Mouse (Mus musculus) erythroblast, embryonic 14.5 days (primary cell): ENCODE results near the gene Fam187a. TPM values are rescaled to one million over a fixed set of nuclear protein-coding genes. Genes with fewer than 3 reads are reported as not detected.

Experiments used
- H3K27me3 ChIP-seq: 2 replicates; pipeline ENCODE4 v1.6.1; 2012; ENCODE audit warnings: inconsistent platforms; ENCODE audit not compliant: control insufficient read depth
- H3K36me3 ChIP-seq: 2 replicates; pipeline ENCODE4 v1.6.1; 2012; ENCODE audit warnings: mild to moderate bottlenecking, inconsistent platforms; ENCODE audit not compliant: control insufficient read depth
- H3K4me1 ChIP-seq: 2 replicates; pipeline ENCODE4 v1.6.1; 2012; ENCODE audit warnings: inconsistent platforms; ENCODE audit not compliant: control insufficient read depth
- H3K4me3 ChIP-seq: replicated peaks from 2 replicates; pipeline ENCODE3; 2012; ENCODE audit warnings: moderate library complexity, mild to moderate bottlenecking, inconsistent platforms
- H3K9me3 ChIP-seq: 2 replicates; pipeline ENCODE4 v1.6.1; 2012; ENCODE audit warnings: low read length, inconsistent platforms, mixed read lengths; ENCODE audit not compliant: control insufficient read depth
- GATA1 ChIP-seq: IDR thresholded peaks from 2 replicates; pipeline ENCODE4 v1.6.1; 2012; ENCODE audit warnings: low read length, inconsistent platforms, mixed read lengths
- TAL1 ChIP-seq: IDR thresholded peaks from 3 replicates; pipeline ENCODE4 v1.6.1; 2012; ENCODE audit warnings: low read length, inconsistent platforms, mixed read lengths
- polyA plus RNA-seq: library from polyadenylated mRNA; stranded (reverse); fragments of >175 nt; gene quantifications from 2 replicates; pipeline ENCODE4 v1.2.3, GENCODE M21; 2012

Fam187a gene
- not detected in 2 replicates for polyA plus RNA-seq

GRCm38 (mm10) chr11:102884616-102885219 lies at the start of gene Fam187a:
TSS of gene Fam187a (plus strand) at chr11:102885169.
- Histone ChIP-seq H3K27me3 (peaks cover 42% of the 10 kb centered on the region), H3K36me3 (peaks cover 32% of the 10 kb centered on the region), H3K9me3 (no peaks in the 10 kb centered on the region), H3K4me3 (no peak within 1 kb of the TSS), H3K4me1 (peaks cover 58% of the 10 kb centered on the region)
- TF ChIP-seq TAL1 (no peak), GATA1 (no peak)

- no peaks in the 10 kb centered on the region for H3K4me1 ChIP-seq
- TF ChIP-seq GATA1 (no peak), TAL1 (no peak)
- no peaks in the 10 kb centered on the region for H3K9me3 ChIP-seq
- H3K4me3 ChIP-seq = no peak within 1 kb of the TSS
- H3K36me3 ChIP-seq = peaks cover 42% of the 10 kb centered on the region
- H3K27me3 ChIP-seq = peaks cover 12% of the 10 kb centered on the region; the same call in 1 of the 2 replicates
These were observed 49.4 kb upstream of the Fam187a start, which contains the start of gene Higd1b for GRCm38 (mm10) chr11:102835549-102835948. TSS of gene Higd1b (plus strand) at chr11:102835849.

- no peak overlapping the region for H3K4me3 ChIP-seq
- H3K36me3 ChIP-seq = peaks cover 48% of the 10 kb centered on the region
- no peaks in the 10 kb centered on the region for H3K4me1 ChIP-seq
- no peaks in the 10 kb centered on the region for H3K9me3 ChIP-seq
- TF ChIP-seq GATA1 = no peak
- TF ChIP-seq TAL1 = no peak
- peaks cover 7% of the 10 kb centered on the region; the same call in 1 of the 2 replicates for H3K27me3 ChIP-seq
These were observed 48.8 kb upstream of the Fam187a start for GRCm38 (mm10) chr11:102836146-102836545.

- Histone ChIP-seq H3K4me1 (no peaks in the 10 kb centered on the region), H3K4me3 (no peak overlapping the region), H3K27me3 (peaks cover 6% of the 10 kb centered on the region; the same call in 1 of the 2 replicates), H3K36me3 (peaks cover 60% of the 10 kb centered on the region), H3K9me3 (no peaks in the 10 kb centered on the region)
- TF ChIP-seq TAL1 (no peak), GATA1 (no peak)
These were observed 47.6 kb upstream of the Fam187a start for GRCm38 (mm10) chr11:102837385-102837784.

- Histone ChIP-seq H3K4me3 (no peak overlapping the region), H3K36me3 (peaks cover 67% of the 10 kb centered on the region), H3K4me1 (no peaks in the 10 kb centered on the region), H3K27me3 (peaks cover under 1% of the 10 kb centered on the region; the same call in 1 of the 2 replicates), H3K9me3 (no peaks in the 10 kb centered on the region)
- TF ChIP-seq GATA1 = no peak
- TF ChIP-seq TAL1 = no peak
These were observed 46.8 kb upstream of the Fam187a start for GRCm38 (mm10) chr11:102838126-102838525.

- Histone ChIP-seq H3K9me3 (no peaks in the 10 kb centered on the region), H3K27me3 (no peaks in the 10 kb centered on the region), H3K4me3 (no peak overlapping the region), H3K36me3 (peaks cover 73% of the 10 kb centered on the region), H3K4me1 (no peaks in the 10 kb centered on the region)
- TF ChIP-seq TAL1 (no peak), GATA1 (no peak)
These were observed 46.3 kb upstream of the Fam187a start for GRCm38 (mm10) chr11:102838616-102839150.

- H3K4me3 ChIP-seq = no peak overlapping the region
- H3K9me3 ChIP-seq = no peaks in the 10 kb centered on the region
- peaks cover 100% of the 10 kb centered on the region for H3K36me3 ChIP-seq
- TF ChIP-seq TAL1 (no peak), GATA1 (no peak)
- no peaks in the 10 kb centered on the region for H3K4me1 ChIP-seq
- H3K27me3 ChIP-seq = no peaks in the 10 kb centered on the region
These were observed 39.0 kb upstream of the Fam187a start for GRCm38 (mm10) chr11:102845926-102846325.

- Histone ChIP-seq H3K27me3 (no peaks in the 10 kb centered on the region), H3K9me3 (no peaks in the 10 kb centered on the region), H3K4me1 (no peaks in the 10 kb centered on the region), H3K4me3 (no peak overlapping the region), H3K36me3 (peaks cover 99% of the 10 kb centered on the region)
- TF ChIP-seq GATA1 (no peak), TAL1 (no peak)
These were observed 33.1 kb upstream of the Fam187a start for GRCm38 (mm10) chr11:102851883-102852282.

- no peak for TF ChIP-seq TAL1
- TF ChIP-seq GATA1 = no peak
- Histone ChIP-seq H3K27me3 (no peaks in the 10 kb centered on the region), H3K36me3 (peaks cover 99% of the 10 kb centered on the region), H3K9me3 (no peaks in the 10 kb centered on the region), H3K4me1 (no peaks in the 10 kb centered on the region), H3K4me3 (no peak overlapping the region)
These were observed 31.2 kb upstream of the Fam187a start for GRCm38 (mm10) chr11:102853760-102854159.

GRCm38 (mm10) chr11:102855941-102856340 lies 29.0 kb upstream of the Fam187a start:
- Histone ChIP-seq H3K36me3 (peaks cover 99% of the 10 kb centered on the region), H3K27me3 (no peaks in the 10 kb centered on the region), H3K9me3 (no peaks in the 10 kb centered on the region), H3K4me1 (no peaks in the 10 kb centered on the region), H3K4me3 (no peak overlapping the region)
- TF ChIP-seq TAL1 (no peak), GATA1 (no peak)
